Mouse (Mus musculus): ENCODE measurements around the gene Rps6ka2. TPM values are rescaled to one million over a fixed set of nuclear protein-coding genes. Genes with fewer than 3 reads are reported as not detected.

The Rps6ka2 gene
- polyA plus RNA-seq, 2 experiments from 2014 or later = 0.57 to 0.60 TPM

DNA sequence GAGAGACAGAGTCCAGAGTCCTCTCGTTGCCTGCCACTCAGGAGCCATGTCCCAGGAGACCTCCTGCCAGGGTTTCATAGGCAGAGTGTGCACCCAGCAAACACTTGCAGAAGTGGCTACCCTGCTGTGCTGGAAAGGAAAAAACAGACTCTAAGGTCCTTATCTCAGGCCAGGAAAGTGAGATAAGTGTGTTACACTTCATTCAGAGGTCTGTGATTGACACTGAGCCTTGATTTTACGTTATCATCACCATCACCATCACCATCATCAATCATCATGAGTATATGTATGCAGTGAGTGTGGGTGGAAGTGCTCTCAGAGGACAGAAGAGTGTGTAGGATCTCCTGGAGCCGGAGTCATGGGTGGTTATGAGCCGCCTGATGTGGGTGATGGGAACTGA is 51.4 kb downstream of the Rps6ka2 start:
- no peak for ATAC-seq

DNA sequence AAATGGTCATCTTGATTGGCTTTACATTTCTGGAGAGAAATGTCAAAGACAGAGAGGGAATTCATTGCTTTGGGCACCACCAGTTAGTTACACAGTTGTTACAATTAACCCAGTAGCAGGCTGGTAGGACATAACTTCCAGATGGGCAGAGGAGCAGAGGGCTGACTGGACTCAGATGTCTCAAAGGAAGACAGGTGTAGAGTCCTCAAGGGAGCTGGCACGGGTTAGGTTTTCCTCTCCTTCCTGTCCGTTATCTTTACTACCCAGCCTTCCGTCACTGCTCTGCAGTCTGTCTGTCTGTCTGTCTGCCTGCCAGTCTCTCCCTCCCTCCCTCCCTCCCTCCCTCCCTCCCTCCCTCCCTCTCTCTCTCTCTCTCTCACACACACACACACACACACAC is 52.3 kb downstream of the Rps6ka2 start:
- no peak for ATAC-seq

DNA sequence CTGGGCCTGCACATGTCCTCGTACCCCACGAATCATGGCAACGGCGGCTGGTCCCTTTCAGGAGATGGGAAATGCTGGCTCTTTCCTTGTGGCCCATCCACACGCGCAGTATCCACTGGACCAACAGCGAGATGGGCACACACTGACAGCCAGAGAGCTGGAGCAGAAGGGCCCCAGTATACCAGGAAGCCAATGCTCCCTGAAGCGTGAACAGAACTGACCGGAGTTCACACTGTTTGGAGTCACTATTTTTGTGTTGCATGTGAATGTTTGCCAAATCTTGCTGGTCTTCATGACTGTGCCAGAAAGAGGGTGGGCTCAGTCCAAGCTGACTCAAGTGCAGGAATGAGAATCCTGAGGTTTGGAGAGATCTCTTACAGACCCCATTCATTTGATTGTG is 58.6 kb downstream of the Rps6ka2 start:
- ATAC-seq = no peak

DNA sequence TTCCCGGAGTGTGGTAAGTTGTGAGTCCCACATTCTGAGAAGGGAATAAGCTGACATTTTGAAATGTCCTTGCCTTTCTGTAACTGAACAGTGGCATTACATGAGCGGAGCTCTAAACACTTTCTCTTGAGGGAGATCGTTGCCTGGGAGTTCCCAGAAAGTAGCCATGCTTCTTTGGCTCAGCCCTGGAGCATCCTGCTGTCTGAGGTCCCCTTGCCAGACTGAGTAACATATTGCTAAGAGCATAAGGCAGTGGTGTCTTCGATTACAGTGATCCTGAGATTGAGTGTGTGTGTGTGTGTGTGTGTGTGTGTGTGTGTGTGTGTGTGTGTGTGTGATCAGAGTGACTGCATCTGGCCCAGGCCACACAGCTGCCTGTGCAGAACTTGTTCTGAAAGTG is 61.4 kb downstream of the Rps6ka2 start:
- ATAC-seq = no peak

DNA sequence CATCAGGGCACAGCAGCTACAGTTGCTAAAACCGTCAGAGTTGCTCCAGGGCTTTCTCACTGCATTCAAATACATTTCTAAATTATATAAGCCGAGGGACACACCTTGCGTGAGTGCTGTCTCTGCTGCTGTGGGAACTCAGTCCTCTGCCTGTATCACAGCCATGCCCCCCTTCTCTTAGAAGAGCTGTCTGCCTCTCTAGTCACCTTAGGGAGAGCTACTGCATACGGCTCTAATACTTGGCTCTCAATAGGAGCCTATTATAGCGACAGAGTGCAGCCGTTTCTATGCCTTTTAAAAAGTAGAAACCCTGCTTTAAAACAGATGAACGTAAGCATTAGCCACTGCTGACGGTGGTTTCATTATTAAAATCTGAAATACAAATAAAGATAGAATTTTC is 61.9 kb downstream of the Rps6ka2 start:
- no peak for ATAC-seq

DNA sequence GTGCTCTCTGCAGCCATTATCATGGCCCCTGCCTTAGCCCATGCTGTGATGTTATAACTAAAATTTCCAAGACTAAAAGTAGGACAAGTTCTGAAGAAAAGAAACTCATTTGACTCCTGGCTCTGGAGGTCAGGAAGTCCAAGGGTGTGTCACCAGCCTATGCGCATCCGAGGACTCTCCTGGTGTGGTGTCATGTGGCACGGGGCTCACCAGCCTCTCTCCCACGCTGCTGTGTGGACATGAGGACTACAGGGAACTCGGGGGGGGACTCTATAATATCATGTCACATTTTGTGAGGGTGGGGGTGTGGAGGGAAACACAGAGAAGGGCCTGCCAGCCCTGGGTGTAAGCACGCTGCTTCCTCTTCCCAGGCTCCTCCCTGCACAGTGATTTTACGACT is 62.5 kb downstream of the Rps6ka2 start:
- ATAC-seq = no peak

DNA sequence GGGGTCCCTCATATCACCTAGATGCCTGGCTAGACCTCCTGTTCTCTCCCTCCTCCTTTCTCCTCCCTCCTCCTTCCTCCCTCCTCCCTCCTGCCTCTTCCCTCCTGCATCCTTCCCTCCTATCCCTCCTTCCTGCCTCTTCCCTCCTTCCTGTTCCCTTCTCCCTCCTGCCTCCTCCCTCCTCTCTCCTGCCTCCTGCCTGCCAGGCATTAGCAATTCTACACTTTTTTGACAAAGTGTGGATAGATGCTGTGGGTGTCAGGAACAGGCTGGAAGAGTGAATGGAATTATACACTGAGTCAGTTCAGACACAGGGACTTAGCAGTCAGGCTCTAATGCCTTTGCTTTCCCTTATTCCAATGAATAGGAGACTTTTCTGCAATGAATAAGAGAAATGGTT is 63.3 kb downstream of the Rps6ka2 start:
- no peak for ATAC-seq

DNA sequence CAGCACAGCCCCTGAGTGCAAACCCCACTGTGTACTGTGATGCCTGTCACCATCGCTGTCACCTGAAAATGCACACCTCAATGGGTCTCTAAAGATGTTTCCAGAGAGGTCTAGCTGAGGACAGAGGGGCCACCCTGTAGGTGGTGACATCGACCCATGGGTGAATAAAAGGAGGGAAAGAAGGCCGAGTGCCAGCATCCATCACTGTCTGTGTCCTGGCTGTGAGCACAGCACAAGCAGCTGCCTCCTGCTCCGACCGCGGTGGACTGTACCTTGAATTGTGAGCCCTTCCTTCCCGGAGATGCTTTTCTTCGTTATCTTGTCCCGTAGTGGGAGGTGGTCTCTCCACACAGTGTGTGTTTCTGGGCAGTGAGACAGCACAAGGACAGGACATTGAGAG is 67.8 kb downstream of the Rps6ka2 start:
- no peak for ATAC-seq

DNA sequence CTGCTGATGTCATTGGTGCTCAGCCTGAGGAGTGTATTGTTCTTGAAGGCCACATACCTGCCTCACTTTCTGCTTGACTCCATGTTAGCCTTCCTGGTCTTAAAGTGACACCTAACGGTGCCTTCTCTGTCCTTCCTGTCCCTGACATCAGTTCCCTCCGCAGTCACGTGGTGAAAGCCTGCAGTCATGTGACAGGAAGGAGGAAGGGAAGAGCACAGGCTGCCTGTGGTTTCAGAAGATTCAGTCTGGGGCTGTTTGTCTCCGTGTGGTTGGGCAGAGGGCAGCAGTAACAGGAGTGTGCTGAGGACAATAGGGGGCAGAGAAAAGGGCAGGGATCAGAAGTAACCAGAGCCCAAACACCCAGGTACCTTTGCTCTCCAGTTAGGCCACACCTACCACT is 68.9 kb downstream of the Rps6ka2 start:
- no peak for ATAC-seq

DNA sequence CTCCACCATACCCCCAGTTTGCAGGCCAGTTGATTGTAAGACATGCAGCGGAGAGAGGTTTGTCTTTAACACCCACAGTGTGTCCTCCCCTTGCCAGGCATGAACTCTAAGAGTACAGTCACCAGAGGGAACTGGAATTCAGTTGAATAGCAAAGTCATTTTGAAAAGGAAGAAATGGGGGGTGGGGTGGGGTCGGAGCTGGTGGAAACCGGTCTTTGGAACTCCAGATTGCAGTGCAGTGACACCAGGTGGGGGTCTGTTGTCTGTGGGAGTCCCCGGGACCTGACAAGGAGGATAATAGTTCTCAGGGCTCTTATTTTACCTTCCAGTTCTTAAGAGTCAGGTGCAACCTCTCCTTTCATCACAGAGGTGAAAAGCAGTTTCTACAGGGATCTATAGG is 70.6 kb downstream of the Rps6ka2 start:
- no peak for ATAC-seq

DNA sequence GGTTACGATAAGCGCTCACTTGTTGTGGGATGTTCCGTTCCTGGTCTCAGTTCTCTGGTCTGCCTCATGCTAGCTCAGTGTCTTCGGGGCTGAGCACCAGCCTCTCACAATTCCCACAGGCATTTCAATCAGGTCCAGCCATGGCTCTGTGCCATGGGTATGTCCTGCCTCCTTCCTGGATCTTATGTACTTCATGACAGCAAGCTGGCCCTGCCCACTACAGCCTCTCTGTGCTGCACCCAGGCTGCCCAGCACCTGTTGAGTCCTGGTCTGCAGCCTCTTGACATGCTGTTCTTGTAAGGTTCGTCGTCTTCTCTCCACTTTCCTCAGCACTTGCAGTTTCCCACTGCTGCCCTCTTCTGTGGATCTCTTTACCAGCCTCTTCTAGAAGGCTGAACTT is 75.2 kb downstream of the Rps6ka2 start:
- ATAC-seq = no peak

DNA sequence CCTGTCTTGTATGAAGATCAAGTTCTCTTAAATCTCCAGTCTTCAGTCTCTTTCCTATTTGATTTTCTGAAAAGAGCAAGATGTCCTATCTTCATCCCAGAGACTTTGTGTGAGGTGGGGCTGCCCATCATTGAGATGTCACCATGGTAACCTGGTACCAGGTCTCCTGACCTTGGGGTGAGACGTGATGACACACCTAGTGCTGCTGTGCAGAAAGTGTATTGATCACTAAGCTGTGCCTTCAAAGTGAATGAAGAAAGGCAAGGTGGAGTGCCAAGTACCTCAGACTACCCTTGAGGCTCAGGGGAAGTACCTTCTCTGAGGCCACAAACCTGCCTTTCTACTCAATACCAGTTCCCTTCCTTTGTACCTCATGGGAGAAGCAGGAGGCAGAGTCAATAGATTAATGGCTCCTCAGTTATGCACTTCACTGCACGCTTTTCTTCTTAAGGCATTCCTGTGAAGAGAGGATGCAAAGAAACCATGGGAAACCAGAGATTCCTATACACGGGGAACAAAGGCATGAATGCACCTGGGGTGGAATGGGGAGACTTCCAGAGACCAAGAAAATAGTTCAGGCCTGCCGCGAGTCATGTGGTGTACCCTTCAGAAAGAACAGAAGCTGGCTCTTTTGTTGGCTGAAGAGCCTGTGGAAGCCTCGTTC is 77.1 kb downstream of the Rps6ka2 start:
- ATAC-seq = no peak

DNA sequence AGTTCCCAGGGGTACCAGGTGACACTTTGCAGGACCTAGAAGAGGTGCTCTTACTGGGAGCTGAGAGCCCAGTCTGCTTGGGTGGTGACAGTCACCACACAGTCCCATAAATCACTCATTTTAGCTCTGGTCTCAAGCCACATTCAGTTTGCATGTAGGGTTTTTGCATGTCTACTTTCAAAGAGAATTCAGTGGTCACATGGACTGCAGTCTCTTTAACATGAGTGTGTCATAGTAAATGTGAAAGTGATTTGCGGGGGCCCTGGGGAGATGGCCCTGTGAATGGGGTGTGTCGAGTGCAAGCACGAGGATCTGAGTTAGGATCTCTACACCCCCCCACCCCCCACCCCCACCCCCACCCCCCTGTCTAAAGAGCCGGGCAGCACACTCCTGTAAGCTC is 80.5 kb downstream of the Rps6ka2 start:
- no peak for ATAC-seq

DNA sequence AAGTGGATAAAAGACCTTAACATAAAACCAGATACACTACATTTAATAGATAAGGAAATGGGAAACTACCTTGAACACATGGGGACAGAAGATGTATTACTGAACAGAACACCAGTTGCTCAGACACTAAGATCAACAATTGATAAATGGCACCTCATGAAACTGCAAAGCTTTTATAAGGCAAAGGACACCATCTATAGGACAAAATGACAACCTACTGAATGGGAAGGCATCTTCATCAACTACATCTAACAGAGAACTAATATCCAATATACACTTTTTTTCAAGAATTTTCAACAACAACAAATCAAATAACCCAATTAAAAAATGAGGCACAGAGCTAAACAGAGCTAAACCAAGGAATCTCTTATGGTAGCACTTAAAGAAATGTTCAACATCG is 87.3 kb downstream of the Rps6ka2 start:
- ATAC-seq = no peak

DNA sequence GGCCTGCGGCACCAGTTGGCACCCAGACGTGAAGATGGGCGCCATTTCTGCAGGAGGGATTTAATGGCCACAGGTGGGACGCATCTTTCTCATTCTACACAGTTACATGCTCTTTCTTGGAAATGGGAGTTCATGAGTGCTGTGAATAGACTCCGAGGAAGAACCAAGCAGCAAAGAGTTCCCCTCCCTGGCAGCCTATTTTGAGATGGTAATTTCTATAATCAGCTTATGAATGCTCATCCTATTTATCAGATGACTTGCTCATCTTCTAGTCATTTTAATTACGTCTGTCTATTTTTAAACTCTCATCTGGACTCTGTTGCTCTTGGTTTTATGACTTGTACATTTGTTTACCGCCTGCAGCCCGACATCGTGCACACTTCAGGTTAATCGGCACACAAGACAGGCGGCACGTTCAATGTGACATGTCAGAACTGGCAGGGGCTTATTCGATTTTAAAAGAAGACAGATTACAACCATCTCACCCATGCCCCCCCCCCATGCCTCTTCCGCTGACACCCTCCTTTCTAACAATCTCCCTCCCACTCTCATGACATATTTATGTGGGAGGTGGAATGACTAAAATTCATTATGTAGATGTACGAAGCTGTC is 88.9 kb downstream of the Rps6ka2 start:
- ATAC-seq = no peak

DNA sequence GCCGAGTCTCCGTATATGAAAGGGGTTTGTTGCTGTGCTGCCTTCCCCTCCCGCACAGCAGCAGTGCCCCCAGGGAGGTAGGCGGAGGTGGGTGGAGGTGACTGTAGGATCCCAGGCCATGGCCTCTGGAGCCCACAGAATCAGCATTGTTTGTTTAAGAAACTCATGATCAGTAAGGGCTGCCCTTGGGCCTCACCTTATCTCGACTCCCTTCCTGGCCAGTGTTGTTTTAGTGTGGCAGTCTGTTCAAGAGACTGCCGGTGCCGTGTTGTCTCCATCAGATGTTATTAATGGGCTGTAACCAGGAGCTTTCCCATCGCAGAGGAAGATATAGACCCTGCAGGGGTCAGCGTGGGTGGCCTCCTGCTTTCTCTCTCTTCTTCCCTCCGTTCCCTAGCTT is 90.4 kb downstream of the Rps6ka2 start:
- no peak for ATAC-seq

DNA sequence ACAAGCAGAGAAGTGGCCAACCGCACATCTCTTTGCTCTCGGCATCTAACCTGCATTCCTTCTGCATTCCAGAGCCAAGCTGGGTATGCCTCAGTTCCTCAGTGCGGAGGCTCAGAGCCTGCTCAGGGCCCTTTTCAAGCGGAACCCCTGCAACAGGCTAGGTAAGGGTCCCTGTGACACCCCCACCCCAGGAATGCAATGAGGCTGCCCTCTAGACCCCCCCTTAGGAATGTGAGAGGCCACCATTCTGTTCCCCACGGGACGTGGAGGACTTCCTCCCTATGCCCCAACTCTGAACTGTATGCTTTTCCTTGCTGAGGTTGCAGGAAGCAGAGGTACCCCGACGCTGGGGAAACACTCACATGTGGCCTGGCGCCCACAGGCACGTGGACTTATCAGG is 92.1 kb downstream of the Rps6ka2 start:
- no peak for ATAC-seq

DNA sequence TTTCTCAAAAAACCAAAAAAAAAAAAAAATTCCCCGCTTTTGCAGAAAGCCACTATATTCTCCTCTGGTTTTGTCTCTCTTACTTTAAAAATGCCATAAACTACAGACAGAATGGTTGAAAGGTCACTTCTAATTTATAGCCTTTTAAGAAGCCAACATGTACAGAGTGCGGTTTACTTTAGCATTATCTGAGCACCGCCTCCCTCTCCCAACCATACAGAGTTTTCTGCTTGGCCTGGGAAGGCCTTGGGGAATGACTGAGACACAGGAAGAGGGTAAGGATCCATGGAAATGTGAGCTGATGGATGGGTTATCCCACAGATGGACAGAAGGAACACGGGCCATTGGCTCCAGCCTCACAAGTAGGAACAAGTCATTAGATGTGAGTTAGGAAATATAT is 92.7 kb downstream of the Rps6ka2 start:
- ATAC-seq = no peak

DNA sequence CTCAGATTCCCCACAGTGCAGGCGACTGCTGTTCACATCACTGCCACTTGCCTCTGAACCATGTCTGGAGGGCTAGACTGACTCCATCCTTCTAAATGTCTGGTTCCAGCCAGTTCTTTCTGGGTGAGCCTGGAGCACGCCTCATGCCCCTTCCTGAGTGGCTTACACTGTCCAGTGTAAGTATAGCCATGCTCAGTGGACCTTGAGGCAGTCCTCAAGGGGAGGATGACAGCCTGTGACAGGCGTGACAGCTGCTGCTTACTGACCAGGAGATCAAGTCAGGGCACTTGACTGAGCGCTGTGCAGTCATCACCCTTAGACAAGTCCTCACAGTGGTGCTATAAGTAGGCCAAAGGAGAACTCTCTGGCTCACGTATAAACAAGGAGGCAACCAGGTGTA is 94.7 kb downstream of the Rps6ka2 start:
- ATAC-seq = no peak

DNA sequence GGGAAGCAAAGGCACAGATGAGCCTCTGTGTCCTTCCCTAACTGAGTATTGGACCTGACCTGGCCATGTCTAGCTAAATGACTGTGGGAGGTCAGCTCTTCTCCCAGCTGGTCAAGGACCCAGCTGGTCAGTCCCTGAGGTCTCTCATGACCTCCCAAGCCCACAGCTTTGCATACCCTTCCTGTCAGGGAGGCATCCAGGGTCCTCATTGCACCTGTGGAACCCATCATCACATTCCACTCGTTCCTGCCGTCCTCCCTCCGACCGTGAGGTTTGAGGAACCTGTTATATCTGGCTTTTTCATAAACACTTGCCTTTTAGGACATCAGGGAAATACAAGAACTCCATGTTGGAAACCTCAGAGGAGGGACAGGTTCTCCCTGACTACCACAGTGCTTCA is 95.4 kb downstream of the Rps6ka2 start:
- no peak for ATAC-seq

DNA sequence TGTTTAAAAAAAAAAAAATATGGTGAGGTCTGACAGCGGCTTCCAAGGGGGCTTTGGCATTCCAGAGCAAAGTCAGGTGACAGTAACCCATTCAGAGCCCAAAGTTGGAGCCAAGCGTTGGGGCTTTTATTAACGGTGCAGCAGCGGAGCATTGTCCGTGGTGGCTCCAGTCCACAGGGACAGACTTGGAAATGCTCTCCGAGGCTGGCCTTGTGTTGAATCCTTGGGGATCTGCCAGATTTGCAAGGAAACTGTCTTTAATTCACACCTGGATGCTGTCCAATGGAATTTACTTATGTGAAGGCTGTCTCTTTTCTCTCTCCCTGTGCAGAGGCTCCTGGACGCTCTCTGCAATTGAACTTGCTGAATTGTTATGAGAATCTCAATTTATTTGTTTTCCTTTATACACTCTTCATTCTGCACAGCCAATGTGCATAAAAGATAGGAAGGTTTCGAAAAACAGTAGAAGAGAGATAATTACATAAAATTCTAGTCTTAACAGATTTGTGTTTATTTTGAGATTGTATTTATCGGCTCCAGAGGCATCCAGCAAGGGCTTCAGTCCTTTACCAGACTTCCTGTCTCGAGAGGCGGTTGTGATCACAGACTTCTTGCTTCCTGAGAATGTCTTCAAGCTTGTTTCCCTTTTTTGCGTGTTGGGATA is 95.9 kb downstream of the Rps6ka2 start:
- no peak for ATAC-seq

DNA sequence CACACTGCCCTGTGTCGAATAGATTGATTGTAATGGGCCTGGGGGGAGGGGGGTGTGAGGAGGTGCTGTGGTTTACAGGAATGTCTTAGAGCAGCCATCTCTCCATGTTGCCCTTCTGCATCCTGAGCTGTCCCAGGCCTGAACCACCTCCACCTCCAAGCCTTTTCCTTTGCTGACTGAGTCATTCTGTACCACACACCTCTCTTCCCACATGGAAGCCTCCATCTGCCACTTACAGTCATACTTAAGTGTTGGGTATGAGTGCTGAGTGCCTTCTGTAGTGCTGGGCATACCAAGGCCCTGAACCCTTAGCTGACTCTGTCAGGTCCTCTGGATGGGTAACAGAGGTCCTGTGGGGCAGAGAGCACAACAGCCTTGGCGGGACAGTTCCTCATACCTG is 97.9 kb downstream of the Rps6ka2 start:
- ATAC-seq = no peak

DNA sequence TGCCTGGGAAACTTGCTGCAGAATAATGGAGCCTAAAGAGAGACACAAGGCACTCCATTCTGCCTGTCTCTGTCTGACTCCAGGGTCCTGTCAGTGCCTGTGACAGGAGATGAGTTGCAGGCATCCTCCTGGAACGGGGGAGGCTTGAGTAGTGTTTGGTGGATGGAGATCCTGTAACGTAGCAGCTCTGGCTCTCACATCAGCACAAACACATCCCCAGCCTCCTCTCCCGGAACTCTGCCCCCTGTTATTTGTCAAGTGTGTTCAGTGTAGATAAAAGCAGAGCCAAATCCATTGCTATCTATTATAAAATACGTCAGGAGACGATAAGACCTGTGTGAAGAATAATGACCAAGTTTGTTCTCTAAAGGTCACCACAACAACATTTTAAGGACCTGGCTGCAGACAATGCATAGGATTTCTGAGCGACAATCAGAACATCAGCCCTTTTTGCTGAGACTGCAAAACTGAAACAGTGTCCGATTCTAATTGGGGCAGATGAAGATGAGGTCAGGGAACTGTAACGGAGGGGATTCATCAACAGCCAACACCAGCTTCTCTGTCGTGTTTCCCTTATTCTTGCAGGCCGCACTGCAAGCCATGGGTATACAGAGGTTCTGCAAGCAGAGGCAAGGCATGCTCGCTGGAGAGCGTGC is 99.4 kb downstream of the Rps6ka2 start:
- no peak for ATAC-seq

DNA sequence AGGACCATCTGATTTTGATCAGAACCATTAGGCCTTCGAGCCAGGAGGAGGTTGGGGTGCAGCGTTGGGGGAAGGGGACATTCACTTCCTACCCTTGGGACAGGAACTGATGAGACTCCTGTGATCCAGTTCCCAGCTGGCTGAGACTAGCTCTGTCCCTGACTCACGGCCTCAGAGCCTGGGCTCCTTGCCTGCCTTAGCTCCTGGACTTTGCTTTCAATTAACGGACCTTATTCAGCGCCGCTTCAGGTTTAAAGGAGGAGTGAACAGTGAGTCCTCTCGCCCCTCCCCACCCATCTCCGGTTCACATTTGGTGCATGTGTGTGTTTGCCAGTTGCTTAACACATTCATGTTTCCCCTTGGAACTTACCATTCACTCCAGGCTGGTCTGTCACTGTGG is 100.6 kb downstream of the Rps6ka2 start:
- ATAC-seq = no peak

Data from activated CD4-positive, CD25-positive, alpha-beta regulatory T cell, adult 4 months (primary cell).